Mouse (Mus musculus) heart, embryonic 15.5 days (tissue): Measurements from ENCODE around the gene Pigb. TPM values are rescaled to one million over a fixed set of nuclear protein-coding genes. Genes with fewer than 3 reads are reported as not detected.

Experiments used
- ATAC-seq: fragments of 200-750 bp; cut with Nextera tagmentation; replicated peaks from 2 replicates; pipeline ENCODE4 v1.8.0; 2017; ENCODE audit warnings: low read depth, moderate TSS enrichment; ENCODE audit not compliant: insufficient number of reproducible peaks, insufficient read depth, low FRiP score
- H3K27ac ChIP-seq: fragments of 300-500 bp; sonication (generic); 2 replicates; pipeline ENCODE4 v1.5.1; 2015; ENCODE audit warnings: mild to moderate bottlenecking, inconsistent platforms
- H3K27me3 ChIP-seq: fragments of 300-500 bp; sonication (generic); 2 replicates; pipeline ENCODE4 v1.6.1; 2015; ENCODE audit warnings: inconsistent platforms
- H3K36me3 ChIP-seq: fragments of 300-500 bp; sonication (generic); 2 replicates; pipeline ENCODE4 v1.6.1; 2015; ENCODE audit warnings: mild to moderate bottlenecking, inconsistent platforms
- H3K4me1 ChIP-seq: fragments of 300-500 bp; sonication (generic); replicated peaks from 2 replicates; pipeline ENCODE4 v1.6.1; 2015; ENCODE audit warnings: inconsistent platforms
- H3K4me2 ChIP-seq: fragments of 300-500 bp; sonication (generic); 2 replicates; pipeline ENCODE4 v1.6.1; 2015; ENCODE audit warnings: inconsistent platforms, mild to moderate bottlenecking, moderate library complexity
- H3K4me3 ChIP-seq: fragments of 300-500 bp; sonication (generic); 2 replicates; pipeline ENCODE4 v1.5.1; 2015; ENCODE audit warnings: mild to moderate bottlenecking, inconsistent platforms
- H3K9ac ChIP-seq: fragments of 300-500 bp; sonication (generic); 2 replicates; pipeline ENCODE4 v1.6.1; 2015; ENCODE audit warnings: mild to moderate bottlenecking, inconsistent platforms
- H3K9me3 ChIP-seq: fragments of 300-500 bp; sonication (generic); replicated peaks from 2 replicates; pipeline ENCODE4 v1.6.1; 2016; ENCODE audit warnings: inconsistent platforms
- WGBS: fragments of 180-500 bp; shearing (Covaris S2); methylation state at CpG from one replicate; pipeline ENCODE4 v1.1.7; 2015; ENCODE audit warnings: mixed read lengths; 5-methylcytosine and 5-hydroxymethylcytosine counted together
- polyA plus RNA-seq: library from polyadenylated mRNA; unstranded; fragments of >200 nt; fragmentation: Nextera tagmentation; extraction: Ambion mirVana; gene quantifications from 2 replicates; pipeline ENCODE4 v1.2.1, GENCODE M21; 2015

The Pigb gene
- polyA plus RNA-seq, 1 experiment from 2014 or later = 4.7 TPM

DNA sequence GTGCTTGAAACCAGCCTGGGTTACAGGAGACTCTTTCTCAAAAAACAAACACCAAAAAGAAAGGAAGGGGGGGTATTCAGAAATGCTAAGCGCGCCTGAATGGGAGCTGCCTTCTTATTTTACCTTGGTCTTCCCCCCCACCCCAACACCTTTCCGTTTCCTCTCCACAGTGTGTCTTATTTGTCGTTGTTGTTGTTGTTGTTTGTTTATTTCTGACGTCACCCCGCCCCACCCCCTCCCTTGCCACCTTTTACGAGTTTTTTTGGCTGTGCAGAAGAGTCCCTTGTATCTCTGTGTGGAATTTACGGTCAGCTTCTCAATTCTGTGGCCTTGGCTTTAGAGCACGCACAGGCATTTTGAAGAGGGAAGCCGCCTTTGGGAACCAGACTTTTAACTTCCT lies 5.5 kb upstream of the Pigb start:
- Histone ChIP-seq H3K4me2 (peak overlapping the region; percentile 86), H3K27ac (no peak overlapping the region), H3K36me3 (no peaks in the 10 kb centered on the region), H3K4me1 (peaks cover 19% of the 10 kb centered on the region), H3K4me3 (peak overlapping the region; percentile 56), H3K9me3 (no peaks in the 10 kb centered on the region), H3K27me3 (no peaks in the 10 kb centered on the region), H3K9ac (peak overlapping the region; percentile 43; the same call in 1 of the 2 replicates)
- no peak for ATAC-seq
- WGBS = 61% methylated on average over 10 of the region's 10 CpGs

DNA sequence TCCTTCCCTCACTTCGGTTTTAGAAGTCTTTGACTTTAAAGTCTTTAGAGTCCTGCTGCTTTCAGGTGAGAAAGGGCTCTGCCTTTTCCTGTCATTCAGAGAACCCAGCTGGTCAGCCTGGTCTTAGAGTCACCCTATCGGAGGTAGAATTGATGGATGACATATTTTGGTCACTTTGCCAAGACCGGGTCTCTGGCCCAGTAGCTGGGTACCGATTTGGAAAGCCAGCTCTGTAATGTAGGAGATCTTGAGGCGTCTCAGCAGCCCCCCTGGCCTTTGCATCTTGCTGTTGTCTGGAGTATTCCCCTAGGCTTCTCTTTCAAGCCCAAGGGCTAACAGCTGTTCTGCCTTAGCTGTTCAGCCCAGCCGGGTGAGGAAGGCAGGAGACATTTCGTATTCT lies 5.0 kb upstream of the Pigb start:
- no peak overlapping the region for H3K27ac ChIP-seq
- H3K4me1 ChIP-seq = peaks cover 23% of the 10 kb centered on the region
- peak overlapping the region; percentile 43 for H3K9ac ChIP-seq
- H3K9me3 ChIP-seq = no peaks in the 10 kb centered on the region
- H3K4me3 ChIP-seq = peak overlapping the region; percentile 56
- H3K27me3 ChIP-seq = no peaks in the 10 kb centered on the region
- H3K36me3 ChIP-seq = no peaks in the 10 kb centered on the region
- WGBS = 11% methylated on average over 7 of the region's 7 CpGs
- ATAC-seq = no peak
- H3K4me2 ChIP-seq = peak overlapping the region; percentile 86

DNA sequence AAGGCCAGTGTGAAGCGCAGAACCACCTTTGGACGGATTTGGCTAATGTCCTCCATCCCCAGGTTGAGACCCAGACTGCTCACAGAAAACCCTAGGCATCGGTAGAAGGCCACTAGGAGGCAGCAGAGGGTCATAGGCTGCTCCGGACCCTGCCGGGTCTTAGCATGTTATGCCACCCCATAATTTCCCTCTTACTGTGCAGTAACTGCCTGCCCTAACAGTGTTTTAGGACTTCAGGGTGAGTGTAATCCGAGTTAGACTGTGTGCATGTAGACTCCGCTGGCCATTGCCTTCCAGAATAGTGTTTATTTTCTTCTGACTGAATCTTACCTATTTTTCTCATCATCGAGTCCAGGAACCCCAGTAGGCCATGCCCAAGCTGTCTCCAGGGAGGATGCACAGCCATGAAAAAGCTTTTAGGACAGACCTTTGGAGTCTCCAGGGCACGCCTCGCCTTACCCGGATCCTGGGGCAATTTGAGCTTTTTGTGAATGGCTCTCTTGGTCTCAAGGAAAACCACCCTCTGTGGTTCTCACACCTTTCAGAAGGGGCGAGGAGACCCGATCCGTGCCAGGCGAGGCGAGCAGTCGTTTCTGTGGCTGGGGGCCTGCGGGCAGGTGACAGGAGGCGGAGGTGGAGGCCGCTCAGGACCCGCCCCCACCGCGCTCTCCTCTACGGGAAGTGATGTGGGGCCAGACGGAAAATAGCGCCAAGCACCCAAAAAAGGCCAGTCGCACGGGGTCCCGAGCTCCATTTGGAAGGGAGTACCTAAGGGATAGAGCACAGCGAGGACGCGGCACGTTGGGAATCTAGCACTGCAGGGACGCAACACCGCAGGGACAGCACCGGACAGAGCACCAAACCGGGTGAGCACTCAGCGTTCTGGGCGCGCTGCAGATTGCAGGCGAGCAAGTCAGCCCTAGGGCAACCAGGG lies 4.2 kb upstream of the Pigb start, which contains the start of gene Rab27a:
Gene Rab27a (plus strand): TSS at position 709 of the 934 bp plus-strand sequence.
- no peaks in the 10 kb centered on the region for H3K36me3 ChIP-seq
- H3K27ac ChIP-seq = peak within 1 kb of the TSS; percentile 38
- ATAC-seq = peak; percentile 68

DNA sequence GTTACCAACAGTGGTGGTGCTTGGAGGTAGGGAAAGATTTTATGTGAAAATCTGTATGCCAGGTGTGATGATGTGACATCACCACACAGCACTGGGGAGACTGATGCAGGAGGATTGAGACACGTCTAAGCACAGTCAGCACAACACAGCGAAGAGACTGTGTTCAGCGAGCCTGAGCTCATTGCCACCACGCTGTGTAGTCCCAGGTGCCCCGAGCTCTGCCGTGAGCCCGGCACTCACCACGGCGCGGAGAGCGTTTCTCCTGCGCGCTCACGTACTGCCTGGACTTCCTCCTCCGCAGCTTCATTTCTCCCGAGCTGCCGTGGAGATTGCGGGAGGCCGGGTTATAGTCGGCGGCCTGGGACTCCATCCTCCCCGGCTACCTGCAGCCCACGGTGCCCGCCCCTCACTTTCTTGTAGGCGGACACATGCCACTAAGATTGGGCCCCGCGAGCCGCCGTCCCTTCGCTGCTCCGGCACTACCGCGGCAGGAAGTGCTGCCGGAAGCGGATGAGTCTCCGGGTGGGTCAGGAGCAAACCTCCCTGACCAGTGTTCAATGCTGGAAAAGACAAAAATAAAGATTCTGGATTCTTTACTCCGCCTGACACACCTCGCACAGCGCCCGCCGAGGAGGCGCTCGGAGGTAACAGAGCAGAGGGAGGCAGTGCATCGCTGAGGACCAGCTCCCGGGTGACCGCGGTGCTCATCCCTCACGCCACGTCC lies 794 bp downstream of the Pigb start:
- Histone ChIP-seq H3K4me2 (peak overlapping the region; percentile 73), H3K27ac (peak overlapping the region; percentile 79), H3K4me3 (peak overlapping the region; percentile 95), H3K27me3 (no peaks in the 10 kb centered on the region), H3K36me3 (no peaks in the 10 kb centered on the region), H3K9ac (peak overlapping the region; percentile 92), H3K9me3 (no peaks in the 10 kb centered on the region), H3K4me1 (peaks cover 18% of the 10 kb centered on the region)
- ATAC-seq = peak; percentile 71
- WGBS = 0% methylated on average over 49 of the region's 49 CpGs

More for the DNA sequence above, 4.2 kb upstream of the Pigb start, which contains the start of gene Rab27a:
- H3K27me3 ChIP-seq = no peaks in the 10 kb centered on the region
- H3K4me3 ChIP-seq = peak within 1 kb of the TSS; percentile 56
- H3K9me3 ChIP-seq = no peaks in the 10 kb centered on the region
- 2% methylated on average over 41 of the region's 41 CpGs for WGBS
- peaks cover 26% of the 10 kb centered on the region for H3K4me1 ChIP-seq
- peak within 1 kb of the TSS; percentile 86 for H3K4me2 ChIP-seq
- peak within 1 kb of the TSS; percentile 43 for H3K9ac ChIP-seq

DNA sequence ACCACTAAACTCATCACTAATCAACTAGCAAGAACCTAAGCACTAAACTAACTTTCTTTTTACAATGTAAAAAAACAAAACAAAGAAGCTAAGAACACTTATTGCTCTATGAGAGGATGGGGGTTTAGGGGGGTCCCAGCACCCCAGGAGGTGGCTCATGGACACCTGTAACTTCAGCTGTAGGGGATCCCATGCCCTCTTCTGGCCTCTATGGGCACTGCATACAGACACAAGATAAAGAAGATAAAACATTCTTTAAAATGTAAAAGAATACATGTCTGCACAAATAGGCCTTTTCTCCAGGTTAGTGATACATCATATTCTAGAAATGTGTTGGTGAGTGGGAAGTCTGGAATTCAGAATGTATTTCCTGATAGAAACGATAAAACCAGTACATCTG lies 6.8 kb downstream of the Pigb start:
- 90% methylated on average over 1 of the region's 1 CpGs for WGBS
- Histone ChIP-seq H3K9ac (no peak overlapping the region), H3K4me1 (peaks cover under 1% of the 10 kb centered on the region; the same call in 1 of the 2 replicates)

DNA sequence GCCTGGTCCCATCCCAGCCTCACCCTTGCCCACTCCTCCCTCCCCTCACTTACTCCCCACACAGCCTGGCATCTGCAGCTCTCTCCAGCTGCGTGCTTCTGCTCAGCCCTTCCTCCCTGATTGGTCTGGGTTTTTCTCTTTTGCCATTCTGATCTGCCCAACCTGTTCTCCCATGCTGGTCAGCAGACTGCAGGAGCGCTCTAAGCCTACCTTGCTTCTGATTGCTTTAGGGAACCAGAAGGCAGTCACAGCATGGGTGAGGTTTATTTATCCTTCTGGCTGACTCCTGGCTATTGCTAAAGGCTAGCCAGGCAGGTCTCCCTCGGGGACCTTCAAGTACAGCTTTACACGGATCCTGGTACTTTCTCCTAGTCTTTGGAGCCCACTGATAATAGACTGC lies 8.8 kb downstream of the Pigb start:
- Histone ChIP-seq H3K4me3 (no peak overlapping the region), H3K9ac (no peak overlapping the region), H3K9me3 (no peaks in the 10 kb centered on the region), H3K27me3 (no peaks in the 10 kb centered on the region), H3K36me3 (peaks cover 24% of the 10 kb centered on the region), H3K4me2 (no peak overlapping the region), H3K4me1 (peaks cover 2% of the 10 kb centered on the region; the same call in 1 of the 2 replicates), H3K27ac (no peak overlapping the region)
- WGBS = 57% methylated on average over 4 of the region's 4 CpGs
- ATAC-seq = no peak

More for the DNA sequence above, 6.8 kb downstream of the Pigb start:
- no peak for ATAC-seq
- H3K27ac ChIP-seq = no peak overlapping the region
- H3K4me2 ChIP-seq = no peak overlapping the region
- H3K9me3 ChIP-seq = no peaks in the 10 kb centered on the region
- H3K4me3 ChIP-seq = no peak overlapping the region
- H3K27me3 ChIP-seq = no peaks in the 10 kb centered on the region
- peaks cover 24% of the 10 kb centered on the region for H3K36me3 ChIP-seq

DNA sequence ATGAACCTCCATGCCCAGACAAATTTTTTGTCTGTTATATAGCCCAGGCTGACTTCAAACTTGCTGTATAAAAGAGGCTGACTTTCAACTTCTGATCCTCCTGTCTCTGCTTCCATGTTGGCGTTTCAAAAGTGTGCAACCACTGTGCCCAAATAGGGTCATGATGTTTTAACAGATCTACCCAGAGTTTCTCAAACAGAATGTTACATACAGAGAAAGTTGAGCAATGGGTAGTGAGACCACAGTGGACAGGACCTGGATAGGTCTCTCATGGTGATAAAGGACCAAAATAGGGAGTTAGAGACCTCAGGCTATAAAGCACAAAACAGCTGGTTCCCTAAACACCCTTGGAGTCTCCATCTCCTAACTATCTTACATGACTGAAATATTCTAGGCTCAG lies 9.7 kb downstream of the Pigb start:
- Histone ChIP-seq H3K27ac (no peak overlapping the region), H3K36me3 (peaks cover 24% of the 10 kb centered on the region), H3K9ac (no peak overlapping the region), H3K4me3 (no peak overlapping the region), H3K9me3 (no peaks in the 10 kb centered on the region), H3K4me1 (peaks cover 6% of the 10 kb centered on the region), H3K27me3 (no peaks in the 10 kb centered on the region), H3K4me2 (no peak overlapping the region)
- 88% methylated on average over 1 of the region's 1 CpGs for WGBS
- ATAC-seq = no peak

DNA sequence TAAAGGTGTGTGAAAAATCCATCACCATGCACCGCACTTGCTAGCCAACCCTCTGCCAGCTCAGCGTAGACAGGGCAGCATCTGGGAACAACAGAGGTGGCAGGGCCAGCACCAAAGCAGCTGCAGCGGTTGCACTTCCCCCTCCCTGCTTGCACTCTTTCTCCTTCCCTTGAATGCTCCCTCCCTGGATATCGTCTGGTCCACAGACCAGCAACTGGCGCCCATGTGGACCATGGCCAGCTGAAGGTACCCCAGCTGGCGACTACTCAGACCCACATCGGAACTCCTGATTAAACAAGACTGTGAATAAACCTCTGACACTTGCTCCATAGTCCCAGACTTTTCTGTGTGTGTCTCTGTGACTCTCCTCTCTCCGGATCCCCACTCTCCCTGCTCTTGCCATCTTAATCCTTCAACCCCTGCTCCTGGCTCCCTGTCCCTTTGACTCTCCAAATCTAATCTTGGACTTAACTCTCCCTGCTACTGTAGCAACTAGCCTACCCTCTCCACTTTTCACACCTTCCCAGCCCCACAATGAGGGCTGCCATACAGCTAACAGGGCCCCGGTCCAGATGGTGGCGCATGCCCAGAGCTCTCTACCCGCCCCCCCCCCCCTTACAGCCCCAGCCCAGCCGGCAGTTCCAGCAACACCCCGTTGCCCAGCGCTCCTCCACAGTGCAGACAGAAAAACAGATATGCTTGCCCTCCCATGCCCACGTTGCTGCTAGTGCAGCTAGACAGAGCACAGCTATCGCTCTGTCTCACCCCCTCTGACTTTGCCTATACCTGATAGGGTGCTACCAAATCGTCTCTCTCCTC lies 14.2 kb downstream of the Pigb start:
- H3K36me3 ChIP-seq = 0 out of 2 replicates have a peak, but pooled peaks cover 4% of the 10 kb centered on the region
- no peaks in the 10 kb centered on the region for H3K9me3 ChIP-seq
- no peak overlapping the region for H3K9ac ChIP-seq
- 19% methylated on average over 16 of the region's 17 CpGs for WGBS
- H3K4me1 ChIP-seq = peaks cover 6% of the 10 kb centered on the region
- peak overlapping the region; percentile 67 for H3K27ac ChIP-seq
- H3K4me3 ChIP-seq = 0 out of 2 replicates have a peak overlapping the region, but pooled peaks have one; percentile 8
- peak overlapping the region; percentile 48 for H3K4me2 ChIP-seq
- ATAC-seq = peak; percentile 87
- H3K27me3 ChIP-seq = no peaks in the 10 kb centered on the region

DNA sequence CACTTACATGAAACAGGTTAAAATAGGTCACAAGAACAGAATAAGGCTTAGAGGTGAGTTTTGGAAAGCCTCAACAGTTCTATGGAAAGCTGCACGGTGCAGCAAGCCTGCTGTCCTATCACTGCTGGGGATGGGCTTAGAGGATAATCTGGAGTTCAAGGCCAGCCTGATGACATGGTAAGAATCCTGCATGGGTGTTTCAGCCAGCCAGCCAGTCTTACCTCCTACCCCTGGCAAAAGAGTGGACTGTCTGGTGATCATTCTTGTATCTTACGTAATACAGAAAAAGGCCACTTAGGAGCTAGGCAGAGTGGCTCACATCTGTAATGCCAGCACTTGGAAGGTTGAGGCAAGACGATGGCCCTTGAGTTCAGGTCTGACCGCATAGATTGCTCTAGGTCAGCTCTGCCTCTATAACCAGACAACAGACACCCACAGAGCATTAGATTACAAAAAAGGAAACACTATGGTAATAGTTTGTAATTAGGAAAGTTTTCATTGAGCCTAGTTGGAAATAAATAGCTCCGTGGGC lies 19.5 kb downstream of the Pigb start:
- WGBS = 90% methylated on average over 5 of the region's 5 CpGs
- H3K4me1 ChIP-seq = no peaks in the 10 kb centered on the region
- no peak overlapping the region for H3K9ac ChIP-seq
- ATAC-seq = no peak
- H3K4me3 ChIP-seq = no peak overlapping the region
- no peaks in the 10 kb centered on the region for H3K9me3 ChIP-seq
- H3K27me3 ChIP-seq = no peaks in the 10 kb centered on the region
- H3K36me3 ChIP-seq = peaks cover 30% of the 10 kb centered on the region
- H3K27ac ChIP-seq = no peak overlapping the region
- H3K4me2 ChIP-seq = no peak overlapping the region

DNA sequence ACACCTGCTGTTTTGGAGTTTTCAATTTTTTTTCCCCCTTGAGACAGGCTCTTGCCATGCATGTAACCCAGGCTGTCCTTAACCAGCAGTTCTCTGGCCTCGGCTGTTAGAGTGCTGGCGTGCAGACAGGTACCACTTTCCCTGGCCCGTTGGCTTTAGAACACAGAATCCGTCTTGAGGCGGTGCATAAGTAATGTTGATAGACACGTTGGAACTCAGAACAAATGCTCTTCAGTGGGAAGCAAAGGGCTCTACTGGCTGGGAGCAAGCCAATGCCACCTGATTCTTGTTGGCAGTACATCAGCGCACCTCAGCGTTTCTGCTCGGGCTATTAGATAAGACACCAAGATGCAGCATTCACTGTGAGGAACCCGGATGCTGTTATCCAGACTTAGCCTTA lies 20.3 kb downstream of the Pigb start:
- H3K9me3 ChIP-seq = no peaks in the 10 kb centered on the region
- H3K27ac ChIP-seq = no peak overlapping the region
- H3K27me3 ChIP-seq = no peaks in the 10 kb centered on the region
- peaks cover 31% of the 10 kb centered on the region for H3K36me3 ChIP-seq
- ATAC-seq = no peak
- H3K4me2 ChIP-seq = no peak overlapping the region
- H3K9ac ChIP-seq = no peak overlapping the region
- no peak overlapping the region for H3K4me3 ChIP-seq
- WGBS = 83% methylated on average over 10 of the region's 10 CpGs
- no peaks in the 10 kb centered on the region for H3K4me1 ChIP-seq
